Mouse (Mus musculus): ENCODE measurements around the gene Rinl. TPM values are rescaled to one million over a fixed set of nuclear protein-coding genes. Genes with fewer than 3 reads are reported as not detected.
A peak's percentile ranks its signal among the peaks of the same experiment; 100 is the strongest.

Gene Rinl
- total RNA-seq, 1 experiment: 17.2 TPM

DNA sequence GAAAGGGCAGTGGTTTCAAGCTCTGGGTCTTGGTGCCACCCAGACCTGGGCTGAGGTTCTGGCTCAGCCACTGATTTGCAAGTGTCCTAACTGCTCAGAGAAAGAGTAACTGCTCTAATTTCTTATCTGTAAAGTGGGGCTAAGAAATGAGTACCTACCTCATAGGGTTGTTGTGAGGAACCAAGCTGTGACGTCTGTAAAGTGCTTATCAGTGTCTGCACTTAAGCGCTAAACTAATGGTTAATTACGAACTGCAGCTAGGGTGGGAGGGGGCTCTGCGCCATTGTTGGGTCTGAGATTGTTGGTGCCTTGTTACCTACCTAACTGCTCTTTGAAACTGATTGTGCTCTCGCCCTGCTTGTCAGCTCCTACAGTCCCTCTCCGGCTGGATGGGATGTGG is 28.8 kb downstream of the Rinl start:
- Histone ChIP-seq H3K4me1 (ENCODE audit: control insufficient read depth in 2 of 2, insufficient read depth in 2 of 2, low read length in 2 of 2, poor library complexity in 1 of 2) (peaks cover 1 to 36% of the 10 kb centered on the region in 2 experiments; a peak in 3 of 4 replicates), H3K36me3 (ENCODE audit: control insufficient read depth, insufficient read depth, low read length, poor library complexity, severe bottlenecking) (peaks cover 92% of the 10 kb centered on the region), H3K4me3 (ENCODE audit: insufficient read depth in 1 of 2, low read depth in 1 of 2, low read length in 2 of 2, poor library complexity in 1 of 2, severe bottlenecking in 1 of 2) (peak overlapping the region in 1 of 2 experiments; percentile 20; a peak in 1 of 4 replicates), H3K27ac (ENCODE audit: insufficient read depth, low read depth, low read length, poor library complexity, severe bottlenecking) (no peak overlapping the region), H3K9ac (ENCODE audit: insufficient read depth, low read depth, low read length, poor library complexity, severe bottlenecking) (no peak overlapping the region), H3K9me3 (ENCODE audit: control insufficient read depth, insufficient read depth, low read depth, low read length) (no peaks in the 10 kb centered on the region)
- in situ Hi-C loops (cut with MboI; ENCODE audit: low sequenced_read_pairs in 2 of 2, unreplicated experiment in 2 of 2): no loop called here
- TF ChIP-seq ZC3H11A (IDR thresholded peaks at IDR 0.05; ENCODE audit: borderline replicate concordance, low read depth, low read length) (no peak), ZNF384 (IDR thresholded peaks at IDR 0.05; ENCODE audit: low read depth, low read length) (no peak), CHD2 (IDR thresholded peaks at IDR 0.05; ENCODE audit: low read depth, low read length) (no peak), HCFC1 (IDR thresholded peaks at IDR 0.05; ENCODE audit: borderline replicate concordance, insufficient read depth, low read length) (no peak), MAFK (IDR thresholded peaks at IDR 0.05; ENCODE audit: insufficient read depth, low read depth, low read length) (no peak)
- DNase-seq (ENCODE audit: low read depth, low spot score): no peak

DNA sequence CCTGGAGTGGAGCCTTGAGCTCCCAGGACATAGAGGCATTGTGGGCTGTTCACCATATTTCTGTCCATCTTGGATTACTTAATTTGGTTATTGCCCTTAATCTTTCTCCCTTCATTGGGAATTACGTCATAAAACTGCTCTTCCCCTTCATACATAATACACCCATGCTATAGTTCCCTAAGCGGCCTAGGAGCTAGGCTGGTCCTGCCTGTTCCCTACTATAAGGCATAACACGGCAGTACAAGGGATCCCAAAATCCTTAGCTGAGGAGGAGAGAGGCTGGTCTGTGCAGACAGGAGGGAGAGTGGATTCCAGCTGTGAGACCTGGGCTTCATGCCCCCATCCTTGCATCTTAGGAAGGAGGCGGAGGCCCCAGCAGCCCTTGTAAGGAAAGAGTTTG is 29.2 kb downstream of the Rinl start:
- no peak for DNase-seq (ENCODE audit: low read depth, low spot score)
- in situ Hi-C loops (cut with MboI; ENCODE audit: low sequenced_read_pairs in 2 of 2, unreplicated experiment in 2 of 2): no loop called here
- TF ChIP-seq HCFC1 (IDR thresholded peaks at IDR 0.05; ENCODE audit: borderline replicate concordance, insufficient read depth, low read length): no peak
- no peak for TF ChIP-seq MAFK (IDR thresholded peaks at IDR 0.05; ENCODE audit: insufficient read depth, low read depth, low read length)
- TF ChIP-seq ZC3H11A (IDR thresholded peaks at IDR 0.05; ENCODE audit: borderline replicate concordance, low read depth, low read length): no peak
- no peak for TF ChIP-seq CHD2 (IDR thresholded peaks at IDR 0.05; ENCODE audit: low read depth, low read length)
- TF ChIP-seq ZNF384 (IDR thresholded peaks at IDR 0.05; ENCODE audit: low read depth, low read length): no peak
- no peak overlapping the region for H3K4me3 ChIP-seq (ENCODE audit: insufficient read depth in 1 of 2, low read depth in 1 of 2, low read length in 2 of 2, poor library complexity in 1 of 2, severe bottlenecking in 1 of 2)
- H3K9me3 ChIP-seq (ENCODE audit: control insufficient read depth, insufficient read depth, low read depth, low read length): no peaks in the 10 kb centered on the region
- H3K27ac ChIP-seq (ENCODE audit: insufficient read depth, low read depth, low read length, poor library complexity, severe bottlenecking): no peak overlapping the region
- peaks cover 91% of the 10 kb centered on the region for H3K36me3 ChIP-seq (ENCODE audit: control insufficient read depth, insufficient read depth, low read length, poor library complexity, severe bottlenecking)
- H3K4me1 ChIP-seq (ENCODE audit: control insufficient read depth in 2 of 2, insufficient read depth in 2 of 2, low read length in 2 of 2, poor library complexity in 1 of 2): peaks cover 0 to 36% of the 10 kb centered on the region in 2 experiments; a peak in 3 of 4 replicates
- H3K9ac ChIP-seq (ENCODE audit: insufficient read depth, low read depth, low read length, poor library complexity, severe bottlenecking): 0 out of 2 replicates have a peak overlapping the region, but pooled peaks have one; percentile 23

DNA sequence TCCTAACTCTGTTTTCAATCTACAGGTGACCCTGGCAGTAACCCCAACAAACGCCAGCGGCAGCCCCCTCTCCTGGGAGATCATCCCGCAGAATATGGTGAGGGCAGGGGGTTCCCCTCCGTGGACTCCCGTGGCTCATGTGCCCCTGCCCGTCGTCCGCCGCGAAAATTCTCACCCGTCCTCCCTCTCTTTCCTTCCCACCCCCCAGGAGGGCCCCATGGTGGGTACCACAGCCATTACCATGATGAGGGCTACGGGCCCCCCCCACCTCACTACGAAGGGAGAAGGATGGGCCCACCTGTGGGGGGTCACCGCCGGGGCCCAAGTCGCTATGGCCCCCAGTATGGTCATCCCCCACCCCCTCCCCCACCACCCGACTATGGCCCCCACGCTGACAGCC is 29.7 kb downstream of the Rinl start:
- Histone ChIP-seq H3K36me3 (ENCODE audit: control insufficient read depth, insufficient read depth, low read length, poor library complexity, severe bottlenecking) (peaks cover 88% of the 10 kb centered on the region), H3K4me3 (ENCODE audit: insufficient read depth in 1 of 2, low read depth in 1 of 2, low read length in 2 of 2, poor library complexity in 1 of 2, severe bottlenecking in 1 of 2) (no peak overlapping the region), H3K9ac (ENCODE audit: insufficient read depth, low read depth, low read length, poor library complexity, severe bottlenecking) (no peak overlapping the region), H3K4me1 (ENCODE audit: control insufficient read depth in 2 of 2, insufficient read depth in 2 of 2, low read length in 2 of 2, poor library complexity in 1 of 2) (peaks cover 0 to 35% of the 10 kb centered on the region in 2 experiments; a peak in 3 of 4 replicates), H3K9me3 (ENCODE audit: control insufficient read depth, insufficient read depth, low read depth, low read length) (no peaks in the 10 kb centered on the region), H3K27ac (ENCODE audit: insufficient read depth, low read depth, low read length, poor library complexity, severe bottlenecking) (no peak overlapping the region)
- in situ Hi-C loops (cut with MboI; ENCODE audit: low sequenced_read_pairs in 2 of 2, unreplicated experiment in 2 of 2): no loop called here
- no peak for TF ChIP-seq ZNF384 (IDR thresholded peaks at IDR 0.05; ENCODE audit: low read depth, low read length)
- TF ChIP-seq ZC3H11A (IDR thresholded peaks at IDR 0.05; ENCODE audit: borderline replicate concordance, low read depth, low read length): no peak
- TF ChIP-seq CHD2 (IDR thresholded peaks at IDR 0.05; ENCODE audit: low read depth, low read length): no peak
- no peak for TF ChIP-seq MAFK (IDR thresholded peaks at IDR 0.05; ENCODE audit: insufficient read depth, low read depth, low read length)
- TF ChIP-seq HCFC1 (IDR thresholded peaks at IDR 0.05; ENCODE audit: borderline replicate concordance, insufficient read depth, low read length): no peak
- no peak for DNase-seq (ENCODE audit: low read depth, low spot score)

DNA sequence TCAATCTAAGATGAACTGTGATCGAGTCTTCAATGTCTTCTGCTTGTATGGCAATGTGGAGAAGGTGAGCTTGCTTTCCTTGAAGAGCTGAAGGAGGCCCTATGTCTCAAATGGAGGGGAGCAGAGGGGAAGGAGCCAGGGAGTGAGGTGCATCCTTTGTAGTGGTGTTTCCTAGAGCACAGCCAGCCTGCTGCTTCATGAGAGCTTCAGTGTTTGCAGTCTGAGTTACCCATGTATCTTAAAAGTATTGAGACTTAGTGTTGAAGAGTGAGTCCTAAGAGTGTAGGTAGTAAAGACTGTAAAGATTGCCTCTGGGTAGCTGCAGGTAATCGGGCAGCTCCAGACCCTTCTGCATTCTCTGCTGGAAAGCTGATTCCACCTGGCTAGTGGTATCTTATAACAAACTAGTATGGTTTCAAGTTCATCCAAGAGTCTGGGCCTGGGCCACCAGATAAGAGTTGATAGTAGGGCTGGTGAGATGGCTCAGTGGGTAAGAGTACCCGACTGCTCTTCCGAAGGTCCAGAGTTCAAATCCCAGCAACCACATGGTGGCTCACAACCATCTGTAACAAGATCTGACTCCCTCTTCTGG is 30.2 kb downstream of the Rinl start:
- H3K27ac ChIP-seq (ENCODE audit: insufficient read depth, low read depth, low read length, poor library complexity, severe bottlenecking): no peak overlapping the region
- no peak for DNase-seq (ENCODE audit: low read depth, low spot score)
- H3K36me3 ChIP-seq (ENCODE audit: control insufficient read depth, insufficient read depth, low read length, poor library complexity, severe bottlenecking): peaks cover 83% of the 10 kb centered on the region
- H3K4me1 ChIP-seq (ENCODE audit: control insufficient read depth in 2 of 2, insufficient read depth in 2 of 2, low read length in 2 of 2, poor library complexity in 1 of 2): peaks cover 0 to 33% of the 10 kb centered on the region in 2 experiments; a peak in 3 of 4 replicates
- TF ChIP-seq ZC3H11A (IDR thresholded peaks at IDR 0.05; ENCODE audit: borderline replicate concordance, low read depth, low read length): no peak
- no peaks in the 10 kb centered on the region for H3K9me3 ChIP-seq (ENCODE audit: control insufficient read depth, insufficient read depth, low read depth, low read length)
- H3K4me3 ChIP-seq (ENCODE audit: insufficient read depth in 1 of 2, low read depth in 1 of 2, low read length in 2 of 2, poor library complexity in 1 of 2, severe bottlenecking in 1 of 2): no peak overlapping the region
- no peak overlapping the region for H3K9ac ChIP-seq (ENCODE audit: insufficient read depth, low read depth, low read length, poor library complexity, severe bottlenecking)
- in situ Hi-C loops (cut with MboI; ENCODE audit: low sequenced_read_pairs in 2 of 2, unreplicated experiment in 2 of 2): no loop called here

DNA sequence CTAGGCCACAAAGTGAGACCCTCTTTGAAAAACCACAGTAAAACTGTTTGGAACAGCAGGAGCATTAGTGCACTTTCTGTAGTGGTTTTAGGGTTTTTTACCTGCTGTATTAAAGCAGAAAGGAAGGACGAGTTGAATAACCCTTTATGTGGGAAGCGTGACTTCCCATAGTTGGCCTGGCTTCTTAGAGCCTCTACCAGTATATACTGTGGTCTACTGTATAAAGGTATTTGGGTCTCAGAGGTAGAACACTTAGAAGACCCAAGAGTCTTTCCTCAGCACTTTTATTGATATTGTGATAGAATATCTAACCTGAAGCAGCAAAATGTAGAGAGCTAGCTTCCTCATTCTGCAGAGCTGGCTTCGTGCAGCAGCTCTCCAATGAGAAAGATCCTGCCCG is 30.8 kb downstream of the Rinl start:
- Histone ChIP-seq H3K36me3 (ENCODE audit: control insufficient read depth, insufficient read depth, low read length, poor library complexity, severe bottlenecking) (peaks cover 77% of the 10 kb centered on the region), H3K9me3 (ENCODE audit: control insufficient read depth, insufficient read depth, low read depth, low read length) (no peaks in the 10 kb centered on the region), H3K27ac (ENCODE audit: insufficient read depth, low read depth, low read length, poor library complexity, severe bottlenecking) (no peak overlapping the region), H3K9ac (ENCODE audit: insufficient read depth, low read depth, low read length, poor library complexity, severe bottlenecking) (no peak overlapping the region), H3K4me3 (ENCODE audit: insufficient read depth in 1 of 2, low read depth in 1 of 2, low read length in 2 of 2, poor library complexity in 1 of 2, severe bottlenecking in 1 of 2) (no peak overlapping the region), H3K4me1 (ENCODE audit: control insufficient read depth in 2 of 2, insufficient read depth in 2 of 2, low read length in 2 of 2, poor library complexity in 1 of 2) (peaks cover 0 to 33% of the 10 kb centered on the region in 2 experiments; a peak in 3 of 4 replicates)
- in situ Hi-C loops (cut with MboI; ENCODE audit: low sequenced_read_pairs in 2 of 2, unreplicated experiment in 2 of 2): no loop called here
- DNase-seq (ENCODE audit: low read depth, low spot score): no peak
- TF ChIP-seq ZC3H11A (IDR thresholded peaks at IDR 0.05; ENCODE audit: borderline replicate concordance, low read depth, low read length) (no peak), MAFK (IDR thresholded peaks at IDR 0.05; ENCODE audit: insufficient read depth, low read depth, low read length) (no peak), CHD2 (IDR thresholded peaks at IDR 0.05; ENCODE audit: low read depth, low read length) (no peak), HCFC1 (IDR thresholded peaks at IDR 0.05; ENCODE audit: borderline replicate concordance, insufficient read depth, low read length) (no peak), ZNF384 (IDR thresholded peaks at IDR 0.05; ENCODE audit: low read depth, low read length) (no peak)
